Mouse (Mus musculus): Measurements from ENCODE around the gene BC049715. TPM values are rescaled to one million over a fixed set of nuclear protein-coding genes. Genes with fewer than 3 reads are reported as not detected.
A peak's percentile ranks its signal among the peaks of the same experiment; 100 is the strongest.

The BC049715 gene
- polyA plus RNA-seq, 1 experiment, result not detected

GRCm38 (mm10) chr6:136827881-136828561 lies 595 bp downstream of the BC049715 start, which contains the start of gene Wbp11:
TSS of gene Wbp11 (minus strand) at chr6:136828233.
- Histone ChIP-seq H3K4me1 (ENCODE audit: control insufficient read depth, insufficient read depth, low read length) (no peaks in the 10 kb centered on the region; the same call in 1 of the 2 replicates), H3K27ac (ENCODE audit: control insufficient read depth, insufficient read depth, low read depth, low read length, poor library complexity) (peak within 1 kb of the TSS; percentile 89), H3K4me3 (replicated peaks; ENCODE audit: control insufficient read depth, low read depth, low read length) (peak within 1 kb of the TSS; percentile 98)
- TF ChIP-seq CTCF (IDR thresholded peaks at IDR 0.05; ENCODE audit: control insufficient read depth, insufficient read depth, low read length) (no peak), POLR2A (IDR thresholded peaks at IDR 0.05; ENCODE audit: borderline replicate concordance, control insufficient read depth, low read depth, low read length) (peak; percentile 82)
- under 1% methylated on average over 45 of the region's 45 CpGs for WGBS

GRCm38 (mm10) chr6:136828681-136829080 lies 1.3 kb downstream of the BC049715 start:
- TF ChIP-seq POLR2A (IDR thresholded peaks at IDR 0.05; ENCODE audit: borderline replicate concordance, control insufficient read depth, low read depth, low read length) (no peak), CTCF (IDR thresholded peaks at IDR 0.05; ENCODE audit: control insufficient read depth, insufficient read depth, low read length) (no peak)
- Histone ChIP-seq H3K4me1 (ENCODE audit: control insufficient read depth, insufficient read depth, low read length) (no peaks in the 10 kb centered on the region; the same call in 1 of the 2 replicates), H3K4me3 (replicated peaks; ENCODE audit: control insufficient read depth, low read depth, low read length) (no peak overlapping the region), H3K27ac (ENCODE audit: control insufficient read depth, insufficient read depth, low read depth, low read length, poor library complexity) (no peak overlapping the region)
- 36% methylated on average over 4 of the region's 4 CpGs for WGBS

- Histone ChIP-seq H3K4me1 (ENCODE audit: control insufficient read depth, insufficient read depth, low read length) (no peaks in the 10 kb centered on the region; the same call in 1 of the 2 replicates), H3K27ac (ENCODE audit: control insufficient read depth, insufficient read depth, low read depth, low read length, poor library complexity) (peak overlapping the region; percentile 6; the same call in 1 of the 2 replicates), H3K4me3 (replicated peaks; ENCODE audit: control insufficient read depth, low read depth, low read length) (no peak overlapping the region)
- WGBS, result 11% methylated on average over 5 of the region's 5 CpGs
- TF ChIP-seq CTCF (IDR thresholded peaks at IDR 0.05; ENCODE audit: control insufficient read depth, insufficient read depth, low read length) (no peak), POLR2A (IDR thresholded peaks at IDR 0.05; ENCODE audit: borderline replicate concordance, control insufficient read depth, low read depth, low read length) (no peak)
Measured at GRCm38 (mm10) chr6:136831712-136832111, 4.3 kb downstream of the BC049715 start.

GRCm38 (mm10) chr6:136835352-136835751 lies 7.9 kb downstream of the BC049715 start, which contains the start of gene Smco3:
TSS of gene Smco3 (minus strand) at chr6:136835452.
- TF ChIP-seq POLR2A (IDR thresholded peaks at IDR 0.05; ENCODE audit: borderline replicate concordance, control insufficient read depth, low read depth, low read length) (no peak), CTCF (IDR thresholded peaks at IDR 0.05; ENCODE audit: control insufficient read depth, insufficient read depth, low read length) (no peak)
- 81% methylated on average over 4 of the region's 4 CpGs for WGBS
- H3K4me1 ChIP-seq (ENCODE audit: control insufficient read depth, insufficient read depth, low read length), result no peaks in the 10 kb centered on the region
- H3K27ac ChIP-seq (ENCODE audit: control insufficient read depth, insufficient read depth, low read depth, low read length, poor library complexity), result no peak within 1 kb of the TSS
- H3K4me3 ChIP-seq (replicated peaks; ENCODE audit: control insufficient read depth, low read depth, low read length), result no peak within 1 kb of the TSS

GRCm38 (mm10) chr6:136837323-136837722 lies 9.9 kb downstream of the BC049715 start:
- Histone ChIP-seq H3K4me1 (ENCODE audit: control insufficient read depth, insufficient read depth, low read length) (no peaks in the 10 kb centered on the region), H3K4me3 (replicated peaks; ENCODE audit: control insufficient read depth, low read depth, low read length) (no peak overlapping the region), H3K27ac (ENCODE audit: control insufficient read depth, insufficient read depth, low read depth, low read length, poor library complexity) (no peak overlapping the region)
- WGBS, result 77% methylated on average over 3 of the region's 3 CpGs
- TF ChIP-seq POLR2A (IDR thresholded peaks at IDR 0.05; ENCODE audit: borderline replicate concordance, control insufficient read depth, low read depth, low read length) (no peak), CTCF (IDR thresholded peaks at IDR 0.05; ENCODE audit: control insufficient read depth, insufficient read depth, low read length) (no peak)

GRCm38 (mm10) chr6:136844903-136845302 lies 17.5 kb downstream of the BC049715 start:
- no peak for TF ChIP-seq CTCF (IDR thresholded peaks at IDR 0.05; ENCODE audit: control insufficient read depth, insufficient read depth, low read length)
- no peak for TF ChIP-seq POLR2A (IDR thresholded peaks at IDR 0.05; ENCODE audit: borderline replicate concordance, control insufficient read depth, low read depth, low read length)
- 80% methylated on average over 2 of the region's 2 CpGs for WGBS

GRCm38 (mm10) chr6:136845706-136846480 lies 18.5 kb downstream of the BC049715 start:
- TF ChIP-seq POLR2A (IDR thresholded peaks at IDR 0.05; ENCODE audit: borderline replicate concordance, control insufficient read depth, low read depth, low read length) (no peak), CTCF (IDR thresholded peaks at IDR 0.05; ENCODE audit: control insufficient read depth, insufficient read depth, low read length) (no peak)
- Histone ChIP-seq H3K27ac (ENCODE audit: control insufficient read depth, insufficient read depth, low read depth, low read length, poor library complexity) (no peak overlapping the region), H3K4me1 (ENCODE audit: control insufficient read depth, insufficient read depth, low read length) (peaks cover under 1% of the 10 kb centered on the region), H3K4me3 (replicated peaks; ENCODE audit: control insufficient read depth, low read depth, low read length) (no peak overlapping the region)
- WGBS, result 76% methylated on average over 5 of the region's 5 CpGs

More at GRCm38 (mm10) chr6:136844903-136845302, 17.5 kb downstream of the BC049715 start:
- no peaks in the 10 kb centered on the region; the same call in 1 of the 2 replicates for H3K4me1 ChIP-seq (ENCODE audit: control insufficient read depth, insufficient read depth, low read length)
- no peak overlapping the region for H3K27ac ChIP-seq (ENCODE audit: control insufficient read depth, insufficient read depth, low read depth, low read length, poor library complexity)
- H3K4me3 ChIP-seq (replicated peaks; ENCODE audit: control insufficient read depth, low read depth, low read length), result no peak overlapping the region

- Histone ChIP-seq H3K27ac (ENCODE audit: control insufficient read depth, insufficient read depth, low read depth, low read length, poor library complexity) (no peak overlapping the region), H3K4me3 (replicated peaks; ENCODE audit: control insufficient read depth, low read depth, low read length) (no peak overlapping the region), H3K4me1 (ENCODE audit: control insufficient read depth, insufficient read depth, low read length) (peaks cover 4% of the 10 kb centered on the region)
- 94% methylated on average over 3 of the region's 3 CpGs for WGBS
- no peak for TF ChIP-seq CTCF (IDR thresholded peaks at IDR 0.05; ENCODE audit: control insufficient read depth, insufficient read depth, low read length)
- no peak for TF ChIP-seq POLR2A (IDR thresholded peaks at IDR 0.05; ENCODE audit: borderline replicate concordance, control insufficient read depth, low read depth, low read length)
Measured at GRCm38 (mm10) chr6:136847267-136847666, 19.8 kb downstream of the BC049715 start.
